Mouse (Mus musculus) right cerebral cortex, postnatal 4 days (tissue): Measurements from ENCODE around the gene Arhgef38.
A peak's percentile ranks its signal among the peaks of the same experiment; 100 is the strongest.

ENCODE experiments used
- DNase-seq: peaks from one replicate; pipeline ENCODE4 v3.0.0-alpha.2; 2022

Gene Arhgef38

DNA sequence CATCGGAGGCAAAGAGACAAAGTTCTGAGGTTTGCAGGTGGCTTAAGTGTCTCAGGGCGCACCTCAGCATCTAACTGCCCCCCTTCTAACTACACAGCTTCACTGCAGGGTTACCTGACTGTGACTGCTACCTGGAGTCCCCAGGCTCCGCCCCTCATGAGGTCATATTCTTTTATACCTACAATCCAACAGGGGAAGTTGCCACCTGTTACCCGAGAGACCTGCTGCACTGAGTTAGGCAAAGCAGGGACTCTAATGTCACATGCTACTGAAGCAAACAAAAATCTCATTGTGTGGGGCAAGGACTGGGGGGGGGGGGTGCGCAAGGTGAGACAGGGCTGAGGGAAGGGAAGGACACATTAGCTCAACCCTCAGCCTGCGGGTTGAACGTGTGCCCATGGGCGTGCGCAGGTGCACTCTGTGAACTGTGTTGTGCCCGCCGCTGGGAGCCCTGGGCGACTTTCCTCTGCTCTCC, at the start of gene Arhgef38:
TSS of gene Arhgef38 (minus strand) at position 129 of the 475 bp plus-strand sequence.
- DNase-seq, result no peak

DNA sequence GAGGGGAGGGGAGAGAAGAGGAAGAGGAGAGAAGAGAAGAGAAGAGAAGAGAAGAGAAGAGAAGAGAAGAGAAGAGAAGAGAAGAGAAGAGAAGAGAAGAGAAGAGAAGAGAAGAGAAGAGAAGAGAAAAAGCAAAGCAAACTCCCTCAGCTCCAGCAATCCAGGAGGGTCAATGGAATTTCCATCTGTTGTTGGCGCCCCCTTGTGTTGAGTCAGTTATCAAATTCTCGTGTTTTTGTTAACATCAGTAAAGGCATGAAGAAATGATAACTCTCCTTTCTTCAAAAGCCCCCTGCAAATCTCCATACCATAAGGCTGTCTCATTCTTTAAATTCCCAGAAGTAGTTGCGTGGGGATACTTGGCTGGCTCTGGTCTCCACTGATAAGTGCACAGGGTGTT, 37.1 kb upstream of the Arhgef38 start:
- DNase-seq, result peak; percentile 79

DNA sequence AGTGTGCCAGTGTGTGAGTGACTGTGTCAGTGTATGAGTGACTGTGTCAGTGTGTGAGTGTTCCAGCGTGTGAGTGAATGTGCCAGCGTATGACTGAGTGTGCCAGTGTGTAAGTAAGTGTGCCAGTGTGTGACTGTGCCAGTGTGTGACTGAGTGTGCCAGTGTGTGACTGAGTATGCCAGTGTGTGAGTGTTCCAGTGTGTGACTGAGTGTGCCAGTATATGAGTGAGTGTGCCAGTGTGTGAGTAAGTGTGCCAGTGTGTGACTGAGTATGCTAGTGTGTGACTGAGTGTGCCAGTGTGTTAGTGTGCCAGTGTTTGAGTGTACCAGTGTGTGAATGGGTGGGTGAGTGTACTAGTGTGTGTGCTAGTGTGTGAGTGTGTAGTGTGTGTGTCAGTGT, 24.1 kb upstream of the Arhgef38 start:
- DNase-seq, result no peak

DNA sequence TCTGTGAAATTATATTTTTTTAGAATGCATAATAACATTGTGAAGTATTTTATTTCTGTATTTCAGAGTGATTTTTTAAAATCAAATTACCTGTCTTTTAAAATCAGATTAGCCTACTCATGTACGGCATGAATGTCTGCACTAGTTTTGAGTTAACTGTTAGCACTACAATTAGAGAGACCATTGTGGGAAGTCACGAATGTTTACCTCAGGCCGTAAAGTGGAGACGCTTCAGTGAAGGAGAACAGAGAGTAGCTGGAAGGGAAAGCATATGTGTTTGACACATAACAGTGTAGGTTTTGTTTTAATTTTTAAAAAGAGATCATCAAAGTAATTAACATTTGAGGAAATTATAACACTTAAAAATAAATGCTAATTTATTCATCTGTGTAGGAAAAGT, 21.1 kb upstream of the Arhgef38 start:
- DNase-seq, result no peak

DNA sequence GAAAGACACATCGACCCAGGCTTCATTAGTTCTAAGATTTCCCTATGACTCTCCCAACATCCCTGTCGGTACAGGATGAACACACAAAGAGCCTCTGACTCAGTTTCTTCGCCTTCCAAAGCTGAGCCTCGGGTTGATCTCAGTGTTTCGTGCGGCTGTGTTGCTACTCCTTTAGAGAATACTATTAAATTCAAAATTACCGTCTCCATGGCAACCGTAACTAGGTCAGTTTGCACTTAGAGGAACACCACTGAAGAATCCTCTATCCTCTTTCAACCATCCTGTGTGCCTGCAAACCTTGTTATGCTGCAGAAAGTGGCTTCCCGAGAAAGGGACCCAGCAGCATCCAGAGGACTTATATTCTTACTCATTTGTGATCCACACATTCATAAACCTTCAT, 9.3 kb upstream of the Arhgef38 start:
- peak; percentile 13 for DNase-seq

DNA sequence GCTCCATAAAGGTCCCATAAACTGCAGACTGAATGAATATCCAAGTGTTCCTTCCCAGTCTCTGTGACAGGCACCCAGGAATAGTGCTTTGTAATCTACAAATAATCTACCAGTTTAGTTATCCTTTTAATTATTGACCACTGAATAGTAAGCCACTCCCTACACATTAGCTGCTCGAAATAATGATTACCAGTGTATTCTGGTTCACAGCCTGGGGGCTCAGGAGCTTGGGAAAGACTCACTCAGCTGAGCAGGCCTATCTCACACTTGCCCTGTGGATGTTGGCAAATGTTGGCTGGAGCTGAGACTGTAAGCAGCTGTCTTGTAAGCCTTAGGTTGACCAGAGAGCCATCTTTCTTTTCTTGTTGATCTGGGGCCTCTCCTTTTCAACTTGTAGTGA, 7.2 kb upstream of the Arhgef38 start:
- no peak for DNase-seq

DNA sequence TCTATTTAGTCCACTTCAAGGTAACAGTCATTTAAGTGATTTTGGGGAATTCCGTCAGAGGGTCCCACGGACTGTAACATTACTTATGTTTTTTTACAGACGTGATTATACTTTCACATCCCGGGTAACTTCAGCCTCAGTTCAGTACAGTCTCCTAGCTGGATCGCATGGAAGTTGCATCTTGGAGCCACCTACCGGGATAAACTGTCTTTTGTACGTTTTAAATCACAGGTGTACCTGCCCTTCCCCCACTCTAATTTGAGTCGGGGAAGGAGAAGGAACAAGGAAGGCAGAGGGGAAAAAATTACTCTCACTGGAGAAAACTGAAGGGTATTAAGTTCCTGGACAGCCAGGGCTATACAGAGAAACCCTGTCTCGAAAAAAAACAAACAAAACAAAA, 756 bp downstream of the Arhgef38 start:
- DNase-seq, result no peak

DNA sequence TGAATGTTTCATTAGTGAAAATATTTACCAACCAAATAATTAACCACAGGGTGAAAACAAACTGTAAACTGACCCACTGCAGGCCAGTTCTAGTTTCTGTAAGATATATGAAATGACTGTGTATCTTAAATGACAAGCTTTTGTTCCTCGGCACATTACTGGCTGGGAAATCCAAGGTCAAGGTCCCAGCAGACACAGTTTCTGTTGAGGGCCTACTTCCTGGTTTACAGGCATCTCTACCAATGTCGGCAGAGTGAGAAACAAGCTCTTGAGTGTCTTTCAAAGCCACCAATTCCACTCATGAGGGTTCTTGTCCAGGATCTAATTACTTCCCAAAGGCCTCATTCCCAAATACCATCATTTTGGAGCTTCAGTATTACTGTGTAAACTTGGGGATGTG, 4.3 kb downstream of the Arhgef38 start:
- no peak for DNase-seq

DNA sequence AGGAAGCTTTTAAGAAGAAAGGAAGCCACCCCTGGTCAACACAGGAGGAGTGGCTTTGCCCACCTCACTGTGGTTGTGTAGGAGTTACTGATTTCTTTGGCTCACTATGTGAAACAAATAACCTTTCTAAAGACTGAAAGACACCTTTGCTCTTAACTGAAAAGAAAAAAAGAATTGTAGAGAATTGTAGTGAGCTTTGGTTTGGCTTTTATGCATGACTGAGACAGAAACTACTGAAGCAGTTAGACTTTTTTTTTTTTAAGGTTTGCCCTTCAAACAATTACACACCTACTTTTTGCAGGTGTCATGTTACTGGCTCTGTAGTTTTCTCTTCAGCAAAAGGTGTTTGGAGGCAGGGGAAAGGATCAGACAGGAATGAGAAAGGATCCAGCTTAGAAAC, 5.2 kb downstream of the Arhgef38 start:
- no peak for DNase-seq

DNA sequence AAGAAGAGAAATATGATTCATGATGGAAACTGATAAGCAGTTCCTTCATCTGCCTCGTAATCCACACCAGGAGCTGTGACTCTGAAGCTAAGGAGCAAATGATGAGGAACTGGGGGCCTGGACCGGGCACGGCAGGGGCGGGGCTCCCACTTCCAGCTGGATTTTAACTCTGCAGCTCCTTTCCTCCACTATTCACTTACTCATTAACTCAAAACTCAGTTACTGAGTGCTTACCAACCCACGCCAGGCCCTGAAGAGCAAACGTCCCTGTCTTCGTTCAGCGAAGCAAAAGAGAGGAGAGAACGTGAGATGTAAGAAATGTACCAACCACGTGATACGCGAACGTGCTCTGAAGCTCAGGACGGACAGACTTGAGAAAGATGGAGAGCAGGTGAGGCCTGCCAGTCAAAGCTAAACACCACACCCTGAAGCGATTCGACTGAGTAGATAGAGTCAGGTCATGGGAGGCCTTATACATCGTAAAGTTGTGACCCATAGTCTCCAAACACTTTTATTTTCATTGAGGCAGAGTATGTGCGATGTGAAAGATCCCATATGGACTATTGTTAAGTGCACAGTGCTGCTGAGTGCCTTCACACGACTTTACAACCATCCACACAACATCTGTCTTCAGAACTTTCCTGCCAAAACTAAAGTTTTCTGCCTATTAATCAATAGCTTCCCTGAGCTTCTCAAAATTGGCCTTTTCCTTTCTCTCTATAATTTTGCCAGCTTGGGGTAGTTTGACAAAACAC, 7.3 kb downstream of the Arhgef38 start:
- no peak for DNase-seq

DNA sequence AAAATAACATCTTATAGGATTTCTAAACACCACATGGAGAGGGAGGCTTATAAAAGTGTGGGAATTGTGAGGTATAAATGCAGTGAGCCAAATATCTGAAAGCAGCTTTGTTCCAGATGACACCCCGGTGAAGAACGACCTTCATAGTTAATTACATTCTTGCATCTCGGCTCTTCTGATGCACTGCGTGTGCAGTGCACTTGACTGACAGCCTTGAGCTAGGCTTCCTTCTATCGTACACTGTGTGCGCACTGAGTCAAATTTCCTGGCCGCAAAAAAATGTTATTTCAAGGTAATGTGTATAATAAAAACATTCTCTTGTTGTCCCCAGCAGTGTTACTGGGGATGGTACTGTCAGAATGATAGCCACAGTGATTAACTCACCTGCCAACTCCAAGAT, 16.2 kb downstream of the Arhgef38 start:
- no peak for DNase-seq

DNA sequence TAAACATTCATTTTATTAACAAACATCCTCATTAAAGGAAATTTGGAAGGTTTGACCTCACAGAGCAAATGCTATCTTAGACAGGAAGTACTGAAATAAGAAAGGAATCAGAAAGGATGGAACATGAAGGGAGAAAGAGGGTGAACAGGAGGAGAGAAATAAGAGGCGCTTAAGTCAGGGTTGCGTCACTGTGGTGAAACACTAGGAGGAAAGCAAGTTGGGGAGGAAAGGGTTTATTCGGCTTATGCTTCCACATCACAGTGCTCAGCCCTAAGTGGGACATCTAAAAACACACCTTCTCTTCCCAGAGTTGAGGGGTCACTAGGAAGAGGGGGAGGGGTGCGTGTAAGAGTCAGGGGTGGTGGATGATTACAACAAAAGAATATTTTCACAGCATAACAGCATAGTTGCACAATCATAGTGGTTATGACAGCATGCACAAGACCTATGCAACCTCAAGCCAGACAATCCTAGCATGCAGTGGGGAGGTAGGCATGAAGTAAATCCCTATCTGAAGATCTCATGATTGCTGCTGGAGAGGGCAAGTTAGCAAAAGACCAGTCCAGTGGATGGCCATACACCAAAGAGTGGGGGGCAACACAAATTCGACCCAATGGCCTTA, 19.4 kb downstream of the Arhgef38 start:
- no peak for DNase-seq

DNA sequence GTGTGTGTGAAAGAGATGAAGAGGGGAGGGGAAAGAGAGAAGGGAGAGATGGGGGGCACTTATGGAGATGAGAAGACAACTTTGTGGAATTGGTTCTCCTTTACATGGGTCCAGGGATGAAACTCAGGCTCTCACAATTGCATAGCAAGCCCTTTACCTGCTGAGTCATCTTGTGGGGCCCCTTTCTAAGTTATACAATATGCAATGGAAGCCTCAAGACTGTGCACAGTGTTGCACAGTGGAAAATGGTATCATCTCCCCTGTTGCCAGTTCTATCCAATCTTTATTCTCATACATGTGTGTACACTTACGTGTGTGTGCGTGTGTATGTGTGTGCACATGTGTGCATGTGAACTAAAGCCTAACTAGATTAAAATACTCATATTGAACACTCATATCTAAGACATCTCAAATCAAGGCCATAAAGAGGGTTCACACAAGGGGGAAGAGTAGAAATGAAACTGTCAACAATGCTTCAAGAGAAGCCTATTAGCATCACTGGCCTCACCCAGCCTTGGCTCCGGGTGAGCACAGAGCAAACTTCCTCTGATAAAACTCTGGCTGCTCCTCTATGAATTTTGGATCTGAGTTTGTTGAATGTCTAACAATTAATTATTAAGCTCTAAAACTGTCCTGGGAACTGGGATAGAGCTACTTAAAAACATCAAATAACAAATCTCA, 21.2 kb downstream of the Arhgef38 start:
- DNase-seq, result no peak

DNA sequence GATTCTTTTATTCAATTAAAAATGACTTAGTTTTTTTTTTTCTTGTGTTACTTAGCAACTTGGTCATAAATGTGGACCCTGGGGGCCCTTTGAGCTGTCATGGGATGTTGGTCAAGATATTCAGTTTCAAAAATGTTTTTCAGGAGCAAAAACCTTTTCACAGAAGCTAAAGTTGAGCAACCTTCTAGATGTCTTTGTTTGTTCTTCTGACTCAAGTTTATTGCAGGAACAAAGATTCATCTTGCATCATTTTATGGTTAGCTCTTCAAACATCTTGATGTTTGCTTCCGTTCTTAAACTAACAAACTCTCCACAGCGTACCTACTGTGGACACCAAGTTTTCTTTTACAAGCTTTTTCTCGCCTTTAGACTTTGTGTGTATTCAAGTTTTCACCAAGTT, 23.4 kb downstream of the Arhgef38 start:
- no peak for DNase-seq

DNA sequence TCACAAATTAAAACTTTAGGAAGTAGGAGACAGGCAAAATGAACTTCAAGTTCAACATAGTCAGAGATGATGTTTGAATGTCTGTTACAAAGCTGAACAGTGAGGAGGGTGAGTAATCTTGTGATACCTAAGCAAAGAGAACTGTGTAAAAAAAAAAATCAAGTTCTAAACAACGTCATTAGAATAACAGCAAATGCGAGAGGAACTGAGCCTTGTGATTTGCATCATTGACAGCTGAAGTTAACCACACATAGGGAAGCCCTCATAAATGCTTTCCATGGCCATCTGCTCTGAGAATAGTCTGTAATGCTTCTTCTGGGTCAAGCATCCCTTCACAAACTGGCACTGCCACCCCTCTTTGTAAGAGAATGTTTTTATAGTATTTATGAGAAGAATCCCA, 31.0 kb downstream of the Arhgef38 start:
- DNase-seq, result no peak

DNA sequence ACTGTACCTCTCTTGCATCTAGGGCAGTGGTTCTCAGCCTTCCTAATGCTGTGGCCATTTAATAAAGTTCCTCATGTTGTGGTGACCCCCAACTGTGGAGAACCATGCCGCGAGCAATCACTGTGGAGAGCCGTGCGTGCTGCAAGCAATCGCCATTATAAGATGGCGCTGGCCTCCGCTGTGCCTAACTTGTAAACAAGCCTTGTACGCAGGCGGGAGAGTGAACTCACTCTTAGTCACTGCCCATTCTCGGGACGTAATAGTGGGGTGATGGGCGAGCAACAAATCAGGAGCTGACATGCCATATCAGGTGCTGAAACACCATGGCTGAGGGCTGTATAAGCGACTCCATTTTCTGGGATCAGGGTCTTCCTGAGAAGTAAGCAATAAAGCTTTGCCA, 32.6 kb downstream of the Arhgef38 start:
- DNase-seq, result no peak

DNA sequence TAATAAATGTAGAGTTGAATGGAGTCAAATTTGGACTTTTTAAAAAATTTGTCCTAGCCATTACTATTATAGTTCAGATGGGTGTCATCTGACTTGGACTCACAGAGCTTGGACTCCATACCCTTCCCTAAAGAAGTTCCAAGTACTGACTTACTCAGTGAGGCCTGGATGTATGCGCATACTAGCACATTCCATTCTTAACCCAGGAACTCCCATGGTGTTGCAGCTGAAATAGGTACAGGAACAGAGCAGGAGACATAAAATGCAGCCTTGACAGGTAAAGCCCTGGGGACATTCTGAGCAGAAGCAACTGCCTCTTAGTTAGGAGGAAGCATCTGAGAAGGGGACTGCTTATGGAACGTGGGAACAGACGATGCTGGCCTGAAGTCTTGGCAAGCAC, 45.8 kb downstream of the Arhgef38 start:
- no peak for DNase-seq

DNA sequence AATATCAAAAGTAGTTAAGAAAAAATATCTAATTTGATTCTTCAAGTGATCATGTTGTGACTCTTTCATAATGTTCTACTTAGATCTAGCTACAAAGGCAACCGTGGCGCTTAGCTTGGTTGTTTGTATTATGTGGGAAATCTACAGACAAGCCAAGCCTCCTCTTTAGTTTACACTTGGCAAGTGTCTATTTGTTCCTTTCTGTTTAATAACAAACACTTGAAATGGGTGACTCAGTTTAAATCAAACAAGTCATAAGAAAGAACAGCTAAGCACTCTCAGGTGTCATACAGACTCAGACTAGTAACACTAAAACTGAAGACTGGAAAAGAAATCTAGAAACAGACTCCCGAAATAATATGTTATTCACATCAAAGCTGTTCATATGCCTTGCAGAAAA, 47.2 kb downstream of the Arhgef38 start:
- no peak for DNase-seq

DNA sequence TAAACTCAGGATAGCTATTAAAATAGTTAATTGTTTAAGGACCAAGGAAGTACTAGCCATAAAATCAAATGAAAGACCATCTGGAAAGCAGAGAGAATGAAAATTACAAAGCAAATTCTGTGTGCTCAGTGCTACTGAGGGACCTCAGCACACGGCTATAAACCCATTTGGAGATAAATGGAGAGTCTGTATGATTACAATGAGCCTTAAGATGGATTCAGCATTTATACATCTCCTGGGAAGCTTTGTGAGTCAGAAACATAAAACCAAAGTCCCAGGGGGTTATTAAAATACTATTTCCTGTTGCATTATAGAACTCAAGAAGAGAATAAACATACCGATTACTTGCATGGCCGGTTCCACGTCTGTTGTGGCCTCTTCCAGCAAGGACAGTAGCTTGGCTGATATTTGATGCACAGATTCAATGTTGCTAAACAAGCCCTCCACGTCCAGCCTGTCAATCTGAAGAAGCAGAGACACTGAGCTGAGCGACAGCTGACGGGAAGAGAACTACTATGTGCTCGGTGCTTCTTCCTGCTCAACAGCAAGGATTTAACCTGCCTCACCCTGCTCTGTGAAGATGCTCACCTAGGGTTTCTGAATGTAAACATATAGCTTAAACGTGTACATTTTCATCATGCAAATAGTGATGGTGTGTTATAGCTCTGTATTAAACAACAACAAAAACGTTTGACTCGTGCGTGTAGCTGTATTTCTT, 58.6 kb downstream of the Arhgef38 start:
- no peak for DNase-seq

DNA sequence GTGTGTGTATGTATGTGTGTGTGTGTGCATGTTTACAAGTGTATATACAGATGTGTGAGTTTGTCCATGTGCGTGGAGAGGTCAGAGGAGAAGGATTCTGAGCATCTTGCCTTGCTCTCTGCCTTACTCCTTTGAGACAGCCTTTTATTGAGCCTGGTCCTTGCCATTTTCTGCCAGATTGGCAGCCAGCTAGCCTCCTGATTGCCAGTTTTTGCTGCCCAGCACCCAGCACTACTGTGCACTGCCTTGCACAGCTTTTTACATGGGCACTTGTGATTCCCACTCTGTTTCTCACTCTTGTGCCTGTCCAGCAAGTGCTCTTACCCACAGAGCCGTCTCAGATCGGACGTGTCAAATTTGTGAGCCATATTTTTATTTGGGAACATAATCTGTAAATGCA, 62.5 kb downstream of the Arhgef38 start:
- DNase-seq, result no peak

DNA sequence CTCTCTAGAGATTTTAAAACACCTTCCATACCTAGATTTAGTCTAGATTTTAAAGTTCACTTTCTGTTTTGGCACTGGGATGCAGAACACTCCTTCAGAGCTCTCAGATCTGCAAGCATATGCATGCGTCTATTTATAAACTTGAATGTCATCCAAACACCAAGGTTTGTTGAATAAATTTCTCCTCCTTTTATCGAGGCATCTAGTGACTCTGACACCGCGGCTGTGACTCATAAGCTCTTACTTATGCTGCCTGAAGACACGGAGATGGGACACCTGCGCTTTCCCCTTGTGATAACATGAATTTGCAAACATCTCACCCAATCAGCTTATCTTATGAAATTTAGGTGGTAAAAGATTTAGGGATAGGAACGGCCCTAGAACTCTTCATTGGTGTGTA, 65.0 kb downstream of the Arhgef38 start:
- no peak for DNase-seq

DNA sequence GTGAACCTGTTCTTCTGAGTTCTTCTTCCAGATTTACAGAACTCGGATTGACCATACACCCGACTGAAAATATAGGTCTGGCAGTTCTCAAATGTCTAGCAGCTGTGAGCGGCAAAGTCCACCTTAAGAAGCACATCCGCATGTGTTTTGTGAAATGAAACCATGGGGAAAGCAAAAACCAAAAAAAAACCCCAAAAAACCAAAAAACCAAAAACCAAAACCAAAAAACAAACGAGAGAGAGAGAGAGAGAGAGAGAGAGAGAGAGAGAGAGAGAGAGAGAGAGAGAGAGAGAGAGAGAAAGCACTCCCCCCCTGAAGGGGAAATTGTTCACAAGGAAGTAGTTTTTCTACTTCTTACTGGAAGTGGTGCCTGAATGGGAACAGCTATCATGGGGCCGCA, 67.2 kb downstream of the Arhgef38 start:
- DNase-seq, result no peak

DNA sequence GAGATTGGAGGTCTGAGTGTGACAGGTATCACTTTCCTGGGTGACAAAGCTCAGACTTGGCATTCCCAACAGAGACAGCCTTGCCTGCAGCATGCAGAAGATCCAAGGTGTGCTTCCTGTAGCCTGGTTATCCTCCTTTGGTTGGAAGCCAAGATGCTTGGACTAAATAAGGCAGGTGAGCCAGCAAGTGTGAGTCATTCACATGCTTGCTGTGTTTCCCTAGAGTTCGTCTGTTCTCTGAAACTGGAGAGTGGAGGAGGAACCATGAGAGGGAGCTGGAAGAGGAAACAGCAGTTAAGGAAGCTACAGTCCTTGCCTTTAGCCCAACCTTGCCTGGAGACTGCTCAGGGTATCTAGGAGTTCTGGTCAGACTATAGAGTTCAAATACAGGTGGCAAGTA, 69.6 kb downstream of the Arhgef38 start:
- DNase-seq, result no peak
